Mouse (Mus musculus) monocyte, adult 59 days (primary cell): ENCODE data around the gene Trim5. TPM values are rescaled to one million over a fixed set of nuclear protein-coding genes. Genes with fewer than 3 reads are reported as not detected.

Experiments used
- total RNA-seq, 2 experiments: library from RNA; stranded (reverse); gene quantifications; one replicate each; pipeline ENCODE4 v1.2.4; 2023

Gene Trim5
- total RNA-seq: 10 to 100 TPM; 13.3 to 15.3 TPM

DNA sequence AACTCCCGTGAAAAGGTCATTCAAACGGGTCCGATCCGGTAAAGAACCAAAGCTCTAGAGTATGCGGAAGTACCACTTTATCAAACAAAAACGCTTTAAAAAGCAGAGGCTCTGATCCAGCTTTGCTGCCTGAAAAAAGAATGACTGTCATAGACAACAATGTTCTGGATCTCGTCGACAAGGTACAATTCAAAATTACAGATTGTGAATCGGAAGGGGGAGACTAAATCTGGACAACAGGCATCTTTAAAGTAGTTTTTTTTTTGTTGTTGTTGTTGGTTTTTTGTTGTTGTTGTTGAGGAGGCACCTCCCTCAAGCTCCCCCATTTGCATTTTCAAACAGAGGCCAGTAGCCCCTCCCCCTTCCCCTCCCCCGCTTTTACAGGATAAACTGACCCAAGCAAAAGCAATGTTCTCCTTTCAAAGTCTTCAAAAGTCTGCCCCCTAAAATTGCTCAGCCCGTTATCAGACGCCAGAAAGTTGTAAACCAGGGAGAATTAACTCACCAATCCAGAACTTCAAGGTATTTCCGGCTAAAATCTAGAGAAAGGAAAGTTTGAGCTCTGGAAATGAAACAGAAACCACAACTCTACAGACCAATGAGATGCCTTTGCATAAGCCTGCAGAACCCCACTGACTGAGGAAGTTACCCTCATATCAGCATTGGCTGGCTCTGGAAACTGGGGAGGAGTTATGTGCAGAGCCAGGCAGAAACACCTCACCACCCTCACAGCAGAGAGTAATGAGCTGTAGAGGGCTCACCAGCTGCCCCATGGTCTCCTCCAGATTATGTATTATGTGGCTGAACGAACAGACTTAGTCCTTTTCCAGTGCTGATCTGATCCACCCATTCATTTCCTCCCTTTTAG lies at the start of gene Trim5:
Trim5 (minus strand) TSS at position 519 of the 868 bp plus-strand sequence.

DNA sequence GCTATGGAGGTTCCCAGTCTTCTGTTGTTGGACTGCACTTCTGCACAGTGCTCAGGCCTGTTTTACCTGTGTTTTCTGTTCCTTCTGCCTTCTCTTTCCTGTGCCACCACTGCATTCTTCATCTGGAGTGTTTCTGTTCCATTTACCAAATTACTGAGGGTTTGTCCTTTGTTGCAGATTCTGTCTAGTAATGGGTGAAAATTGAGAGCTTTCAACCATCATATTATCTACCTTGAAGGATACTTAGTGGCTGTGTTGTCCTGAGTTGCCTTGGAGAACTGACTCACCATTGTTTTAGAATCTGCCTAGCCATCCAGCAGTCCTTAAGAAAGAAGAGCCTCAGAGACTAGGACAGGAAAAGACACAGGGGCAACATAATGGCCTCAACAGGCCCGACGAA lies 41.3 kb upstream of the Trim5 start, which contains the start of gene Trim34b:
Trim34b (plus strand) TSS at position 301 of the 400 bp plus-strand sequence.

DNA sequence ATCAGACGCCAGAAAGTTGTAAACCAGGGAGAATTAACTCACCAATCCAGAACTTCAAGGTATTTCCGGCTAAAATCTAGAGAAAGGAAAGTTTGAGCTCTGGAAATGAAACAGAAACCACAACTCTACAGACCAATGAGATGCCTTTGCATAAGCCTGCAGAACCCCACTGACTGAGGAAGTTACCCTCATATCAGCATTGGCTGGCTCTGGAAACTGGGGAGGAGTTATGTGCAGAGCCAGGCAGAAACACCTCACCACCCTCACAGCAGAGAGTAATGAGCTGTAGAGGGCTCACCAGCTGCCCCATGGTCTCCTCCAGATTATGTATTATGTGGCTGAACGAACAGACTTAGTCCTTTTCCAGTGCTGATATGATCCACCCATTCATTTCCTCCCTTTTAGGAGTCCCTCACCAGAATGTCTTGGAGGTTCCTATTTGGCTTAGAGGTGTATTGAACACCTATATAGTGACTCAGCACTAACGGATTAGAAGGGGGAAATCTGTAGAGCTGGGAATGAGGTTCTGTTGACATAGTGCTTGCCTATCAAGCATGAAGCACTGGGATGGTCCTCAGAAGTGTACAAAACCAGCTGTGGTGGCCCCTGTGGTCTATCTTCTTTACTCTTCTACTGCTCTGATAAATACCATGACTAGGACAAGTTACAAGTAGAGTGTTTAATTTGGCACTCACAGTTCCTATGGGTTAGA lies 27.6 kb upstream of the Trim5 start, which contains the start of gene Trim12a:
Trim12a (minus strand) TSS at position 98 of the 712 bp plus-strand sequence.

DNA sequence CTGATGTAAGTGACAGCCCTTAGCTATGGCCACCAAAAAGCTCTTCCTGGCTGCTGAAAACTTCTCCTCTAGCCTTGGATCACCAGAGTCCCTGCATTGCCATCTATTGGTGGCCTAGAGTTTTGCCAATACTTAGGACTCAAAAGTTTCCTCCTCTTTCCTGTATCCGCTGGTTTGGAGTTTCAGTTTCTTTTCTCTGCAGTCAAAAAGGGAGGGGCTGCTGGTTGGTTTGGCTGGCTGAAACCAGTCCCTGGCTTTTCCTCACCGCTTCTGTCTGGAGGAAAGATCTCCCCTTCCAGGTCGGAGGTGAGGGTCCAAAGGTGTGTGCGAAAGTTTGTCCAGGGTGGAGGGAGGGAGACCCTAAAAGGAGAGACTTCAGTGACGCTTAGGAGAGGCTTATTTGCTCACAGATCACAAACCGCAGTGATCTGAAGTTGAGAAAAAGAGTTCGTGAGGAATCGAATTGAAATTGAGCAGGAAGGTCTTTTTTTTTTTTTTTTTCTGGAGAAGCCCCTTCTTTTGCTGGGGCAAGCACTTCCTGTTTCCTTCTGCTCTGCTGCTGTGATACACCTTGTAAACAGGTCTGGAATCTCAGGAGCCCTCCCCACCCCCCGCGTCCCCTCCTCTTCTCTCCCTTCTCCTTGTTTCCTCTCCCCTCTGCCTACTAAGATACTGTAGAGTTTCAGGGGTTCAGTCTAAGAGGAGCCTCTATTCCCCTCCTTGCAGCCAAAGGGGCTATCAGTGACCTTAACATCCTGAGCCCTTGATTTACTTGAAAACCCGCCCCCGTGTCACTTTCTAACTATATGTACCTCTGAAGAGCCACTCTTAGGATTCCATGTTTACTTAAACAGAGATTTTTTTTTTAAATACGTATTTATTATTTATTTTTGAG lies 43.4 kb downstream of the Trim5 start, which contains the start of gene Trim34a:
Trim34a (plus strand) TSS at position 171 of the 895 bp plus-strand sequence.

DNA sequence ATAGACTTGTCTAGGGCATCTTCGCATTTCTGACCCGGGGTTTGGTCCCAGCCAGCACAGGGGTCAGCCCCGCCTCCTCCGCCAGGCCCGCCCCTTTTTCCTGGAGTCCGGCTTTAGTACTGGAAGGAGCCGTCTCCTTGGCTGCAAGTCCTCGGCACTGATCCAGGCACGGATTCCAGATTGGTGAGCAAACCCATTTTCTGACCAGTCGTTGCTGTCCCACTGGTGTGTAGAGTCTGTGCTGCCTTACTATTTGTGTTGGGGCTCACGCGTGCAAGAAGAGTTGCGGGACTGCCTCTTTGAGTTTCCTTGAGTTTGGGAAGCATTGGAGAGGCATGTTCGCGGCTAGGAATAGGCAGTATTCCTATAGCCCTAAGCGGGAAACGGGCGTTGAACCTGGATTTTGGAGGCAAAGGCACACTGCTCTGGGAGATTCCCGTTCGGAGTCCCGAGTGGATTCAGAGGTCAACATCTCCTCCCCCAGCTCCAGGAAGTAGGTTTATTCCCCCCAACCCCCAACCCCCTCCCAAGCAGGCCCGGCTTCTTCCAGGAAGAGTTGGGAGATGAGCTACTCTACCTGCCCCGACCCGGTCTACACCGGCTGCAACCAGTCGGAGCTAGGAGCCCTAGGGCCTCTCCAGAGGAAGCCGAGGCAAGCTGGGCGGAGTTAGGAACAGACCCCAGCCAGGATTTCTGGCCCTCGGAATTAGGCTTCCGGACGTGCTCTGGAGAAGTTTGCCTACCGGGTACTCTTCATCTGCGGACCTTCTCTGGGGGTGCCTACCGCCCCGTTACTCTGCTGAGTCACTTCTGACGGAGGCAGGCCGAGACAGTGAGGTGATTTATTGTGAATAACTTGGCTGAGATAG lies 69.0 kb downstream of the Trim5 start, which contains the start of gene Trim6:
Trim6 (plus strand) TSS at position 93 of the 869 bp plus-strand sequence.

Other genes starting within 250 kb of the Trim5 start
- not detected for gene Olfr642, start 235.4 kb downstream of the Trim5 start, total RNA-seq
- not detected for gene 4930516K23Rik, start 226.6 kb downstream of the Trim5 start, total RNA-seq
- gene Olfr644, start 216.2 kb downstream of the Trim5 start, total RNA-seq: not detected
- not detected for gene Olfr645, start 202.6 kb downstream of the Trim5 start, total RNA-seq
- gene Olfr646, start 183.2 kb downstream of the Trim5 start, total RNA-seq: under 1 TPM in 1 of 2 experiments, not detected in 1; 0.15 TPM
- not detected for gene Ubqln5, start 158.3 kb downstream of the Trim5 start, total RNA-seq
- not detected for gene Olfr643, start 150.7 kb downstream of the Trim5 start, total RNA-seq
- not detected for gene Ubqln3, start 144.8 kb downstream of the Trim5 start, total RNA-seq
- not detected for gene Ubqlnl, start 137.5 kb downstream of the Trim5 start, total RNA-seq
- not detected for gene Olfm5, start 123.3 kb downstream of the Trim5 start, total RNA-seq
- not detected for gene Olfr648, start 104.7 kb downstream of the Trim5 start, total RNA-seq
- not detected for gene Olfr649, start 92.1 kb downstream of the Trim5 start, total RNA-seq
- gene Trim6, start 69.3 kb downstream of the Trim5 start, total RNA-seq: under 1 TPM; 0.24 to 0.39 TPM
- gene Trim34a, start 43.6 kb downstream of the Trim5 start, total RNA-seq: 10 to 100 TPM; 20.9 to 21.9 TPM
- gene Trim12a, start 27.4 kb upstream of the Trim5 start, total RNA-seq: 10 to 100 TPM; 43.9 to 46.9 TPM
- gene Trim34b, start 41.4 kb upstream of the Trim5 start, total RNA-seq: 1 to 10 TPM; 1.9 to 2.5 TPM
- gene Trim12c, start 65.3 kb upstream of the Trim5 start, total RNA-seq: 10 to 100 TPM; 27.5 to 28.4 TPM
- gene Trim30b, start 81.8 kb upstream of the Trim5 start, total RNA-seq: 10 to 100 TPM in 1 of 2 experiments, 1 to 10 TPM in 1; 9.3 to 11.8 TPM
- 1 to 10 TPM; 4.3 to 7.5 TPM for gene Trim30c, start 112.7 kb upstream of the Trim5 start, total RNA-seq
- 10 to 100 TPM; 71.1 to 87.8 TPM for gene Trim30a, start 177.1 kb upstream of the Trim5 start, total RNA-seq
- gene Trim30d, start 219.8 kb upstream of the Trim5 start, total RNA-seq: 10 to 100 TPM; 23.5 to 33.3 TPM